Mouse (Mus musculus) naive thymus-derived CD4-positive, alpha-beta T cell, adult 5 months (primary cell): ENCODE results near the gene Olfr1080. TPM values are rescaled to one million over a fixed set of nuclear protein-coding genes. Genes with fewer than 3 reads are reported as not detected.

ENCODE experiments used
- polyA plus RNA-seq: library from polyadenylated mRNA; unstranded; fragments of 100-300 nt; shearing (Covaris generic); gene quantifications from one replicate; pipeline ENCODE4 v1.2.1, GENCODE M21; 2017

The Olfr1080 gene
- polyA plus RNA-seq, result not detected

DNA sequence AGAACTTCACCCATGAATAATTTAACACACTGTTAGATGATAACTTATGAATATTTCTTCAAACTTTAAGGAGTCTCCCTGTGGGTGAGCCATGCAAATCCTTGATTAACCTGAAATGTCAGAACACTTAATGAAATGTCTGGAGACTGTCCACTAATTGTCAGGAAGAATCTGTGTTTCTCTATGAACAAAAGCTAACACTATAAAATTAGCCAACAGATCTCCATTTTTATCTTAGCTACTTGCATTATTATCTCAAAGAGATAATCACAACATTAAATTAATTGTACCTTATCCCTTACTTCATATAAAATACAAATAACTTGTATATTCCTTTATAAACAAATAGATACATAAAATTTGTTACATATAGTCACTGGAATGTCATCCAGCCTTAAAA is at the start of gene Olfr1080:
TSS of gene Olfr1080 (minus strand) at position 101 of the 400 bp plus-strand sequence.

DNA sequence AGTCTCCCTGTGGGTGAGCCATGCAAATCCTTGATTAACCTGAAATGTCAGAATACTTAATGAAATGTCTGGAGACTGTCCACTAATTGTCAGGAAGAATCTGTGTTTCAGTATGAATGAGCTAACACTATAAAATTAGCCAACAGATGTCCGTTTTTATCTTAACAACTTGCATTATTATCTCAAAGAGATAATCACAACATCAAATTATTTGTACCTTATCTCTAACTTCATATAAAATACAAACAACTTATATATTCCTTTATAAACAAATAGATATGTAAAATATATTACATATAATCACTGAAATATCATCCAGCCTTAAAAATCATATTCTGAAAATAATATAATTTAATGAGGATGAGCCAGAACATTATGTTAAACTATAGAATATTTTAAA is 40.8 kb upstream of the Olfr1080 start, which contains the start of gene Olfr1082:
TSS of gene Olfr1082 (minus strand) at position 101 of the 400 bp plus-strand sequence.

DNA sequence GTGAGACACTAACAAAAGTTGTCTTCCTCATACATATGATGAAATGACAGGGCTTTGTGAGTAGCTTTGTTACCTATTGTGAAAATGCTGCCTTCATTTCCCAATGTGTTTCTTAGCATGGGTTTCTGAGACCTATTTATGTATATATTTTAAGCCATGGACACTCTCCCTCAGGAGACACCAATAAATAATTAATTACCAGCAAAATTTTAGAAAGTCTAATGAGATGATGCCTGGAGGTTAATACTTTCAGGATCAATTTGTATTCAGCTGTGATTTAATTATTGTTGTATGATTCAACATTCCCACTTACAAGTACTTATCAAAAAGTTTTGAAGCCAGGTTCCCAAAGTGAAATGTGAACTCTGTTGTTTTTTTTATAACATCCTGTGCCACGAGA is 15.7 kb downstream of the Olfr1080 start, which contains the start of gene Olfr1079:
TSS of gene Olfr1079 (minus strand) at position 101 of the 400 bp plus-strand sequence.

DNA sequence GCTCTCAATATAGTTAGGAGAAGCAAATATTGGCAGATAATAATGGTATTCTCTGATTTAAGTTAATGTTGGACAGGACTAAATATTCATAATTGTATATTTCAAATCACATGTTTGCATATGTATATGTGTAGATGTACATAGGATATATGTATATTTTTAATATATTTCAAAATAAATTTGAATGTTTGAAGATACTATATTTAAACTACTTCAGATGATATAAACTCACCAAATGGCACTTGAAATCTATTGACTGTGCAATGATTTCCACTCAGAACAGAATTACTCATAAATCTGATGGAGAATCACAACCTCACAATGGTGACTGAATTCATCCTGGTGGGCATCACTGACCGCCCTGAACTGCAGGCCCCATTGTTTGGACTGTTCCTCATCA is 49.9 kb downstream of the Olfr1080 start, which contains the start of gene Olfr1076:
TSS of gene Olfr1076 (plus strand) at position 301 of the 400 bp plus-strand sequence.

Other genes starting within 250 kb of the Olfr1080 start
- gene Olfr1053, start 243.0 kb downstream of the Olfr1080 start, polyA plus RNA-seq, result not detected
- gene Olfr1054, start 222.8 kb downstream of the Olfr1080 start, polyA plus RNA-seq, result not detected
- not detected for gene Olfr1055, start 208.0 kb downstream of the Olfr1080 start, polyA plus RNA-seq
- gene Olfr1056, start 195.8 kb downstream of the Olfr1080 start, polyA plus RNA-seq, result not detected
- not detected for gene Olfr1057, start 179.8 kb downstream of the Olfr1080 start, polyA plus RNA-seq
- not detected for gene Olfr1058, start 169.7 kb downstream of the Olfr1080 start, polyA plus RNA-seq
- not detected for gene Olfr1061, start 144.2 kb downstream of the Olfr1080 start, polyA plus RNA-seq
- not detected for gene Olfr1062, start 131.5 kb downstream of the Olfr1080 start, polyA plus RNA-seq
- gene Olfr1065, start 107.6 kb downstream of the Olfr1080 start, polyA plus RNA-seq, result not detected
- not detected for gene Olfr1066, start 102.0 kb downstream of the Olfr1080 start, polyA plus RNA-seq
- gene Olfr228, start 70.8 kb downstream of the Olfr1080 start, polyA plus RNA-seq, result not detected
- not detected for gene Olfr1076, start 49.8 kb downstream of the Olfr1080 start, polyA plus RNA-seq
- not detected for gene Olfr1079, start 15.8 kb downstream of the Olfr1080 start, polyA plus RNA-seq
- gene Olfr1082, start 40.7 kb upstream of the Olfr1080 start, polyA plus RNA-seq, result 0.30 TPM
- gene Olfr1084, start 81.5 kb upstream of the Olfr1080 start, polyA plus RNA-seq, result not detected
- not detected for gene Olfr1085, start 103.8 kb upstream of the Olfr1080 start, polyA plus RNA-seq
- 0.37 TPM for gene Olfr1086, start 121.9 kb upstream of the Olfr1080 start, polyA plus RNA-seq
- gene Olfr1087, start 140.2 kb upstream of the Olfr1080 start, polyA plus RNA-seq, result not detected
- not detected for gene Olfr1089, start 175.5 kb upstream of the Olfr1080 start, polyA plus RNA-seq
- gene Olfr1090, start 200.8 kb upstream of the Olfr1080 start, polyA plus RNA-seq, result not detected
- gene Olfr1093, start 224.2 kb upstream of the Olfr1080 start, polyA plus RNA-seq, result not detected